Mouse (Mus musculus) right cerebral cortex, postnatal 14 days (tissue): ENCODE results near the gene Gm5089.

ENCODE experiments used
- DNase-seq: peaks from one replicate; pipeline ENCODE4 v3.0.0; 2022

Gm5089 gene

DNA sequence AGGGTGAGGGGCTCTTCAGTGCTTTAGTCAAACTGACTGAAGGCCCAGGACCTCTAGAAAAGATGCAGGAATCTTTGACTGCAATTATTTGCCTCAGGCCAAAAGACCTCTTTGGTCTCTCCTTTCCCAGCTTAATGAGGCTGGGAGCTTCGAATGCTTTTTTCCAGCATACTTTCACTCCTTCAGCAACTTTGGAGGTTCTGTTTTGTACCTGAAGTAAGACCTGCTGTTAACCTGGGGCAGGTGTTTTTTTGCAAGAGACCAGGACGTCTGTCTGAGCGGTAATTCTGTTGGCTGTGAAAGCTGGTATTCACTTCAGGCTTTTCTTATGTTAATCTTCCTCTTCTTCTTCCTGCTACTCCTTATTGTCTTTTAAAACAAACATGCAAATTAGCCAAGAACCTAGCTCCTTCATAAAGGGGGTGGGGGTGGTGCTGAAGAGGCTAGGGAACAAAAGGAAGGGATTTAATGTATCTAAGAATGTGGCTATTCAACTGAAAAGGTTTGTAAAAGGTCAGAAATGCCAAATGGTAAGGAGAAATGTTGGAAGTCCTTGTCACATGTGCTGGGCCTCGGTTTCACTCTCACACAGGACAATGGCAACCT lies 34.6 kb downstream of the Gm5089 start:
- no peak for DNase-seq

DNA sequence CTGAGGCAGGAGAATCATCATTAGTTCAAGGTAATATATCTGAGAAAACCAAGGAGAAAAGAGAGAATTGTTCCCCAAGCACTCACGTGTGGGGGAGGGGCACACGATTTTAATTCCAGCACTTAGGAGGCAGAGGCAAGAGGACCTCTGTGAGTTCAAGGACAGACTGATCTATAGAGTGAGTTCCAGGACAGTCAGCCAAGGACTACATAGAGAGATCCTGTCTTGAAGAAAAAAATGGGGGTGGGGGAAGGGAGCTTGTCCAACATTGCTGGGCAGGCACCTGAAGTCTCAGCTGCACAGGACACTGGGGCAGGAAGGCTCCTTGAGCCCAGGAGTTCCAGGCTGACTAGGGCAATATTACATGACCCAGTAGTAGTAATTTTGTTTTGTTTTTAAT lies 36.1 kb downstream of the Gm5089 start:
- DNase-seq, result no peak

DNA sequence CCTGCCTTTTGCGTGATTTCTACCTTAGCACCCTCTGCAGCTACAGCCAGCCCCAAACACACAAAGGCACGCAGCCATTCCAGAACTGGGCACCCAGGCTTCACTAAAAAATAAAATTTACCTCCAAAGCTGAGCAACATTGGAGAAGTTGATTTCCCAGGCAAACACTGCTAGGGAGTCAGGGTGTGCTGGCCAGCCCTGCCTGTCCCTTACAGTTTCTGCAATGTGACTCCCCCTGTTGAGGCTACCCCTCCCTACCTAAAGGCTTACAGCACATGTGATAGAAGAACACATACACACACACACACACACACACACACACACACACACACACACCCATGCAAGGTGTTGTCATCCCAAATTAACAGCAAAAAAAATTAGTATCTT lies 37.4 kb downstream of the Gm5089 start:
- DNase-seq, result no peak

DNA sequence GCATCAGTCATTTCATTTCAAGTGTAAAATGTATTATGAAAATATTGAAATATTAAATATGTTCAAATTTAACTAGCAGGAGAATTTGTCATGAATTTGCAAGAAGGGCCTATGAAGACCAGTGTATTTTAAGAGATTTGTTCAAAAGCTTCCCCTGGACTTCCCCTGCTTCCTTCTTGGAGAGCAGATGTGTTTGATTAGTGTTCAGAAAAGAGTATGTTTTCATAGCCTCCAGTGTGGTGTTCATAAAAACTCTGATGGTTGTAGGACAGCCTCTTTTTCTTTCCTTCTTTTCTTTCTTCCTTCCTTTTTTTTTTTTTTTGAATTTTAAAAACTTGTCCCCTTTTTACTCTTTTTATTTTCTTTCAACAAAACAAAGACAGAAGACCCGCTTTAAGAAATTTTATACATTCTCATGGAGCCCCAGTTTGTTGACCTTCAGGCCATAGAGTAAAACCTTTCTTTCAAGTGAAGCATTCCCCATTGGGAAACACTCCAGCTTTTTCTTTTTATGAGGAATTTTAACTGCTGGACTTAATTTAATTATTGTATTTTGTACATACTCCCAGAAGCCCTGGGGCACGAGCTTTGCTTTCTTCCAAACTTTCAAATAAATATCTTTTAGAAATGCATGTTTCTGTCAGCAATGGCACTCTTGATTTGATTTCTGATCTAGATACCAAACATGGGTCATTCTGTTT lies 37.9 kb downstream of the Gm5089 start:
- no peak for DNase-seq

DNA sequence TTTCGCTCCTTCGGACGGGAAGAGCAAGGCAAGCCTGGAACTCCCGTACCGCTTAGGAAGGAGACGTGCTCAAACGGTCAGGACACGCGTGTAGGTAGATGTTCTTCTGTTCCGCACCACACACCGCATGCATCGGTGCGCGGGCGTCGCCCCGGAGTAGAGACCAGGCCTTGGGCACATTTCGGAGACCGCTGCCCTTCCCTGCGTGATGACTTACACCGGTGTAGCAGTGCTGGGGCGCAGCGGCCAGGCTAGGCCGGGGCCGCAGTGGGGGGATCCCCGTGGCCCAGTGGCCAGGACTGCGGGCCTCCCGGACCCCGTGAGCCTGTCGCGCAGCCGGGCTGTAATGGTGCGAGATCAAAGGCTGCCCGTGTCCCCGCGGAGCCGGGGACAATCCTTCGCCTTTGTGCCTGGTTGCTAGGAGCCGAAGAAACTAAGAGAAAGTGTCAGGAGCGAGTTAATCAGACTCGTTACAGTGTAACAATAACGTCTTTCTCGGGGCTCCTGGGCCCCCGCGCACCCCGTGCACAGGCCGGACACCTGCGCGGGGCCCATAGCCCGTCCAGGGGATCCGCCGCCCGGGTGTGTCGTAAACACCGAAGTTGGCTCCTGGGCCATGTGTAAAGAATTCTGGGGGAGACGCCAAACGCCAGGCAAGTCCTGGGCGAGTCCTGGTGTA lies 44.2 kb downstream of the Gm5089 start:
- no peak for DNase-seq

DNA sequence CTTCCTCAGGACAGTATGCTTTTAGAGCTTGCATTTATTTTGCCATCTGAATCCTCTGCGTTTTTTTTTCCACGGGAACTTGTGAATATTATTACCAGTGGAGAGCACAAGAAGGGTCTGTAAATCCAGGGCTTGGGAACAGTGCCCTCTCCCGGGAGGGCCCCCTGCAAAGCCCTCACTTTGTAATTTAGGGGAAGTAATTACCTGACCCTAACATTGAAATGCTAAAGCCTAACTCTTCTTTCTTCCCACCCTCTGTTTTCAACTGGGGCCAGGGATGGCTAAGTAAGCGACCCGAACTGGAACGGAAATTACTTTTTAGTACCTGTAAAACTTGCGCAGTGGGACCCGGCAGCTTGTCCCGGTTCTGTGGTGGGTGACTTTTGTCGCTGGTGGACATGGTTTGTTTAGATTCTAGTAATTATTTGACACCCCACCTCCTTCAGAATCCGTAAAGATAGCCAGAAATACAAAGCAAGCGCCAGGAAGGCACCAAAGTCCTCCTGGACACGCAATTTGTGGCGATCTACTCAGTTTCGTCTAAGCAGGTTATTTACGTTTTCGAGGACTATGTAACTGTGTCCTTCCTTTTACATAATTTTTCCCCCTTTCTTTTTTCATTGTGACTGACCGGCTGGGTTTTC lies 44.9 kb downstream of the Gm5089 start:
- DNase-seq, result no peak

DNA sequence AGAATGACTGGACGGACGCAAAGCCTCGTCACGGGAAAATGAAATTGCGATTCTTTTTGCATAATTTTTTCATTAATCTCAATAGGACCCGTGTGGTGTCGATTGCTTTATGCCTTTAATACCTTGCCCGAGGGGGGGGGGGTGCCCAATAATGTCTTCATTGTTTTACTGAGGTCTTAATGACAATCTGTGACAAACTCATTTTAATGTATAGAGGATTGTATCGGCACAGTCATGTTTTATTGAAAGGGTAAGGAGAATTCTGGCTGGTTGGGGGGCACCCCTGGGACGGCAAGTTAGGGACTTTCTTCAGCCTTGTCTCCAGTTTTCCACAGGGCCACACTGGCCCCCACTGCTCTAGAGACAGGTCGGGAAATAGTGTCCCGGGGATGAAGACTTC lies 45.7 kb downstream of the Gm5089 start:
- no peak for DNase-seq

DNA sequence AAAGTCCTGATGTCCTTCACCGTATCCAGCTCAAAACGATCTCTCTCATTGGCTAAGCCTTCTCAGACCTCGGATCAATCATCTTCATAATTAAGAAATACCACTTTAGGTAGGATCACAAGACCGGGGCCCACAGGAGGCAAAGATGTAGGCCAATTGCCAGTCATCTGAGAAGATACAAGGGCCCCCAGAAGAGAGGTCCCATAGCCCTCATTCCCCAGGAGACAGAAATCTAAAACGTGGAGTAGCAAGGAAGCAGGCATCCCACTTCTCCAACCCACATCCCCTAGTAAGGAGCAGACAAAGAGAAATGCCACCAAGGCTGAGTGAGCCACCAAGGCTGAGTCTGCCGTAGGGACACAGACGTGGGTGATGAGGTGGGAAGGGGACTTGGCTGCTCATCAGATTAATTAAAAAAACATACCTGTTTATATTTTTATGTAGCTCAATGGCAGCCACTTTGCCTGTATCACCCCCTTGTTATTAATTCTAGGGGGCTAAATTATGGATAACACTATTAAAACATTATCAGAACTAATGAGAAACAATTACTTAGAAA lies 46.2 kb downstream of the Gm5089 start:
- no peak for DNase-seq

DNA sequence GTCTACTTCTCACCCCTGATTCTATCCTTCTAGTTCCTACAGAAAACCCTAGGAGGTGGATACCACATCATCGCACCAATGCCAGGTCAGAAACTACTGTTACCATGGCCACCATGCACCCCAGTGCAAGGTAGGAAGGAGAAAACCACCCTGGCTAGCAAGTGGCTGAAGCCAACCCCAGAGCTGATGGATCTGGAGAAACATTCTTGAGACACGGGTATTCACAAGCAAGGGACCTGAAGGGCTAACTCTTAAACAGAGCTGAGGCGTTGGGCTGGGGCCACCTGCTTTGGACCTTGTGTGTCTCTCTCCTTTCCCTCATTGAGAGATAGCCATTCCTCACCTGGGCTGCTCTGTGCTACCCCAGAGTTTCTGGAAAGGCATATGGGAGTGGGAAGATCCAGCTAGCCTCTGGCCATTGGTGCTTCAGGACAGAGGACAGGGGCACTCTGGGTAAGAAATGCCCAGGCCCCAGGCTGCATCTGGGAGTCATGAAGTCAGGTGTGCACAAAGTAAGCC lies 47.4 kb downstream of the Gm5089 start:
- no peak for DNase-seq

DNA sequence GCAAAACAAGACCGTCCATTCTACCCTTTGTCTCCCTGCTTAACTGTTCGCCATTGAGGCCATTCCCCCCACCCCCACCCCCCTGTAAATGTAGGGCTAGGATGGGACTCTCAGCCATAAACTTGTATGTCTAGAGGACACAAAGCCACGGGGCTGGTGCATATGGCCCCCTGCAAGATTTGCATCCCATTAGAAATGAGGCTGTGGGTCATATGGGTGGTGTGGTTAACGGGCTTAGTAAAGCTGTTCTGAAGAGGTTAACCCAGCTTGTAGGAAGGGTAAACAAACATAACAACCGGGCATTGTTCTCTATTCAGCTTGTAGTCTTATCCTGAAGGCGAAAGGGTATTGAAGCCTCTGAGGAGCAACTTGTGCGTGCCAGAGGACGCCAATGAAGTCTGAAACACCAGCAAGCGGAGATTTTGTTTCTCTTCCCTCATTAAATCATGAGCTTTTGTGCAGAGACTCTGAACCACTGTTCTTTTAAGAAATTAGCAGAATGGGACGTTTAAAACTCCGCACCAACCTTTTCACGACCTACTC lies 48.1 kb downstream of the Gm5089 start:
- no peak for DNase-seq

DNA sequence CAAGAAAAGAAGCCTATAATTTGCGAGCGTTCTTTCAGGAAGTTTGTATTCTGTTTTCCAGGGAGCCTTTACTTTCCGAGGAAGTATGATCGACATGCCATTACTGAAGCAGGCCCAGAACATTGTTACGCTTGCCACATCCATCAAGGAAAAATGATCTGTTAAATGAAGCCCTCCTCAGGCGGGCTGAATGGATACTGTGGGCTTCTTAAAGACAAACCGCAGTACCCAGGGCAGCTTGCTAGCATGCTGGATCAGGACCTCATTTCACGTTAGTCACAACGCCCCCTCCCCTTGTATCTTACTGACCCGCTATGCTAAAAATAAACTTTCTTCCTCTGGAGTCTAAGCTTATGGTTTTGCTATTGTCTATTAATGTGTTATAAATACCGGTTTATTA lies 49.0 kb downstream of the Gm5089 start:
- DNase-seq, result no peak

DNA sequence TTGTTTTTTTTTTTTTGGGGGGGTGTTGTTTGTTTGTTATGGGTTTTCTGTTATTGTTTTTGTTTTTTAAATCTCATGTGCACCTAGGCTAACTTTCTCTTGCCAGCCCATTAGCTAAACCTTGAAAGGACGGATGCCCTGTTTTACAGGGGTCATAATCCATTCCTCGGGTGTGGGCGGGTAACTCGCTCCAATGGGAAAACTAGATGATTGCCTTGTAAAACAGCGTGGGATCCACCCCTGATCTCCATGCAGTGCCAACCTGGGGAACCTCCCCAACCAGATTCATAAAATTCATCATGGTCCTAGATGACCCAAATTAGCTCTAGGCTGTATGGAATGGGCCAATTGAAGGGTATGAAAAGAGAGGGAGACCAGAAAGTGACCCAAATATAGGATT lies 51.0 kb downstream of the Gm5089 start:
- DNase-seq, result no peak

DNA sequence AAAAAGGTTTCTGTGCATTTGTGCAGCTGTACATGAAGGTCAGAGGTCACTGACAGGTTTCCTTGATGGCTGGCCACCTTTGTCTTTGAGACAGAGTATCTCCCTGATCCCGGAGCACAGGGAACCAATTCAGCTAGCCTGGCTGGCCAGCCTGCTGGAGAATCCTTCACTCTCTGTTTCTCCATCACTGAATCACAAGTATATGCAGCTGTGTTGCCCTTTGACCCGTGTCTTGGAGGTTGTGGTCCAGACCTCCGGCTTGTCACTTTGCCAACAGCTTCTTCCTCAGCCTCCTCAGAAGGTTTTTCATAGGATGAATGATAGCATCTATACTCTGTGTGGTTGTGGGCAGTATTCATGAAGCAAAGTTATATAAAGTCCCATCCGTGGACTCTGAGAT lies 52.2 kb downstream of the Gm5089 start:
- DNase-seq, result no peak

DNA sequence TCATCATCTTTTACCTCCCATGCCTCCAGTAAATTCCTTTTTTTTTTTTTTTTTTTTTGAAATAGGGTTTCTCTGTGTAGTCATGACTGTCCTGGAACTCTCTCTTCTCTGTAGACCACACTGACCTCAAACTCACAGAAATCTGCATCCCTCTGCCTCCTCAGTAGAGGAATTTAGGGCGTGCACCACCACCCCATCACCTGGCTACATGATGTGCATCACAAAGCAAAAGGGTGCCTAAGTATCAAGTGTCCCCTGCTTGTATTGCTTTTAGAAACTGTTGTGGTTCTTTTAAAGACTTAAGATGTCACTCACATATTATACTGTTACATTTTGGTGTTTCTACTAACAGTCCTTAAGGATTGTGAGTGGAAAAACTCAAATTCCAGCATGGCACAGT lies 57.8 kb downstream of the Gm5089 start:
- DNase-seq, result no peak

DNA sequence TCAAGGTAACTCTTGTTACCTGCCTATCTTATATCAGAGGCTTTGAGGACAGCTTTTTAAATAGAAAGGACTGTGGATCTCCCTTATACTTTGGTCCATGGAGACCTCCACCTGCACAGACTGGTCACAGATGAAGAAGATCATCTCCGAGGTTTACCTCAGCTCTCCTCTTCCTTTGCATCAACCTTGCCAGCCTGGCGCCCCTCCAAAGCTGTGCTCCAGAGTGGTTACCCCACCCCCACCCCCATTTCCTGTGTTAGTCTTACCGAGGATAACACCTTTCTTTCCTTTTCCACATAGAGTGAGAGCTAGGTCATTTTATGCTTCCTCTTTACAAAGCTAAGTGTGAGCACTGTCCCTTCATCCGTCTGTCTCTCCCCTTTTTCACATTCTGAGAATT lies 60.0 kb downstream of the Gm5089 start:
- no peak for DNase-seq

DNA sequence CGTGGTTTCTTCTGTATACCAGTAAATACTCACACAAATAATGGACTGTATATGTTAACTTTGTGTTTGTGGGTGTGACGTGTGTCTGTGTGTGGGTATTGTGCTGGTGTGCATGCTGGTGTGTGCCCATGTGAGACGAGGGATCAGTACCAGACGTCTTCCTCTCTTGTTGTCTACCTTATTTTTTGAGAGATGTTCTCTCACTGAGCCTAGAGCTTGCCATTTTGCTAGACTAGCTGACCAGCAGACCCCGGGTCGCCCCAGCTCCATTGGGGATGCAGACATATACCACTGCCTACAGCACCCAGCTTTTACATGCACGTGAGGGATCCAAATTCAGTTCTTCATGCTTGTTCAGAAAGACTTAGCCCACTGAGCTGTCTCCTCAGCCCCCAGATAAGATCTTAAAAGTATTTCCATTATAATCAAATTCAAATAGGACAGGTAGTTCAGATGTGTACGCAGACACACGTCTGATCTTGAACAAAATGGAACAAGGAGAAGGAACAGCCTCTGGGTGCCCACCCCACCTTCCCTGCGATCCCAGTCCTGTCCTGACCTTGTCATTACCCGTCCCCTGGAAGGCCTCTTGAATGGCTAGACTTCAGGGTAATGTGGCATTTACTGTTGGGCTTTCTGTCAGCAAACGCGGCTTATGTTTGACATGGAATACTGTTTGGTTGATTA lies 61.1 kb downstream of the Gm5089 start:
- no peak for DNase-seq

DNA sequence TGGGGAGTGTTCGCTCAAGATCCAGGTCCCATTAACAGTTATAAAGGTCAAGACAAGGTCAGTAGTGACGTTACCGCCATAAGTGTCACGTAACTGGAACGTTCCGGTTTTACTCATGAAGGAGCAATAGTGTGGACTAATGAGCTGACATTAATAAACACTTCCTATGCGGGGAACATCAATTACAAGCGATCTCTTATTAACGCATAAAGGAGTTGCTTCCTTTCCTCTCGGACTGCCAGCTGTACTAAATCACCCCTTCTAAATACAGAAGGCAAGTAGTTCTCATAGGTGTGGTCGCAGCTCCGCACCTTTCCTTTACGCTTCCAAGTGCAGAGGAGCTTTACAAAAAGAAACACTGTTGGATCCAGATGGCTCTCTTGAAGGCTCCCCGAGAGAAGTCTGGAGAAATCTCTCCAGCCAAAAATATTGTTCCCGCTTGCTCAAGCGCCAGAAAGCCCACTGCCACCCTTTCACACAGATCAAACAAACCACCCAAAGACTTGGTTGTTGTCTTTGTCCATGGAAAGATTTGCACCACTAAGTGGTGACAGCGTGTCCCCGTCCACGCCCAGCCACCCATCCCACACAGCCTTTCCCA lies 62.4 kb downstream of the Gm5089 start:
- DNase-seq, result no peak

DNA sequence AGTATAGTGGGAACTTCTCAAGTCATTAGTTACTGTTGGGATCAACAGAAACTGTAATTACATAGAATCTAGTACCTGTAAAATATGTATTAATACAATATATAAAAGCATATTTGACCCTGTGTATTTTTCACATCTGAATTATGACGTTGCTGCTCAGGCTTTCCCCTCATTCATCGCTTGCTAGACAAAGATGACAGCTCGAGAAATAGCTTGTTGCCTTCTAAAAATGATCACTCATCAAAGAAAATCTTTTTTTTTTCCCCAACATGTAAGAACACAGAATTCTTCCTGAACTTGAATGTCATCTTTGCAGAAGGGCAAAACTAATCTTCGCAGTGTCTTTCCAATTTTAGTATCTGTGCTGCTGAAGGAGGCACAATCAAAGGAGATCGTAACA lies 63.1 kb downstream of the Gm5089 start:
- no peak for DNase-seq

DNA sequence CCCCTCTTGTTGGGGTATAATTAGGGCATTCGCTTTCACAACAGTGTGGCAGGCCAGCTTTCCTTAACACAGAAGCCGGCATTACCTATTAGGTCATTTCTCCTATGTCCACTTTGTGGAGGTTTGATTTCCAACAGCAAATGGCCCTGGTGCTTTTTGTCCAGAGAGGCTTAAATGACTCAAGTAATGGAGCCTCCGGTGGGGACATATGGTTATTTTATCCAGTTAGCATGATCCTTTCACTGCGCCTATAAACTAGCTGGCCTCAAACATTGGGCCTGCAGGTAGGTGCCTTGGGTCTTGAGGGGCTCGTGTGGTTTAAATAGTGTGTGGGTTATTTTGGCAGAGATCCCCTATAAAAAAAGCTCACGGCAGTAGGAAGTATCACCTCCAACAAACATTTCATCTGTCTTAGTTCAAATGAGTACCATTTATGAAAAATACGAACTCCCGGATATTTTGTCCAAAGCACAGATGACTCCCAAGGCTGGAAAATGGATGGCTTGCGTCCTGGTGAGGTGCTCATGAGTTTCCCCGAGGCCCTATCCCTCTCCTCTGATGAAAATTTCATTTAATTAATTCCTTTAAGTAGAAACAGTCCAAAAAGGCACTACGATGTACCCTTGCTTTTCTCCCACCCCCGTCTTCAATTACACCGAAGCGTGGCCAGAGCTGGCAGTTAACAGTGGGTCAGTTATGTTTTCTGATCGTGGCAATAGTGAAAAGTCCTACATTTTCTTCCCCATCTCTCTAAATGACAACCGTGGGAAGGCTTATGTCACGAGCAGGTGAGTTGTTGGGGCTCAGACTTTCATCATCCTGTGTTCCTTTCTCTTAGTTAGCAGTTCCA lies 64.4 kb downstream of the Gm5089 start:
- DNase-seq, result no peak

DNA sequence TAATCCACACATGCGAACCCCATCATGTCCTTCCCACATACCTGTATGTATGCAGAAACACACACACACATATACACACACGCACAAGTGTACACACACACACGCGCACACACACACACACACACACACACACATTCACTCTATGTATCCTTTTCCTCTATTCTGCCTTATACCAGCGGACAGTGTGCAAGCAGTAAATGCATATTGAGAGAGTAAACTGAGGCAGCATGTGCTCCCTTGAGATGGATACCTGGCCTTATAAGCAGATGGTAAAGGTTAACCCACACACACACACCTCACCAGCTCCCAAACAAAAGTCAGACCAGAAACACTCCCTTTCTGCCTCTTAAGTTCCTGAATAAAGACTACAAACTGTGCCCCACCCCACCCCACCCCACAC lies 65.2 kb downstream of the Gm5089 start:
- no peak for DNase-seq

DNA sequence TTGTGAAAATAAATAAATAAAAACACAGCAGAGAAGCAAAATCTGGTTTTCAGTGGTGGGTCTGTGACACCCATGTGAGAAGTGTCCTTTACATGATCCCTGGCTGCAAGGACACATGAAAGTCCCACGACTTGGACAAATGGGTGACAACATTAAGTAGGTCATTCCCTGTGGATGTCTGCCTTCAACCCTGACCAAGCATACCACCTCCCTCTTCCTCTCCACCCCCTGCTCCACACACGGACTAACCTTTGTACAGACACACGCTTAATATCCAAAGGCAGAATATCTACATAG lies 65.7 kb downstream of the Gm5089 start:
- no peak for DNase-seq
